ENCODE assay signal across 23 mouse cellular contexts in the genomic region with DNA sequence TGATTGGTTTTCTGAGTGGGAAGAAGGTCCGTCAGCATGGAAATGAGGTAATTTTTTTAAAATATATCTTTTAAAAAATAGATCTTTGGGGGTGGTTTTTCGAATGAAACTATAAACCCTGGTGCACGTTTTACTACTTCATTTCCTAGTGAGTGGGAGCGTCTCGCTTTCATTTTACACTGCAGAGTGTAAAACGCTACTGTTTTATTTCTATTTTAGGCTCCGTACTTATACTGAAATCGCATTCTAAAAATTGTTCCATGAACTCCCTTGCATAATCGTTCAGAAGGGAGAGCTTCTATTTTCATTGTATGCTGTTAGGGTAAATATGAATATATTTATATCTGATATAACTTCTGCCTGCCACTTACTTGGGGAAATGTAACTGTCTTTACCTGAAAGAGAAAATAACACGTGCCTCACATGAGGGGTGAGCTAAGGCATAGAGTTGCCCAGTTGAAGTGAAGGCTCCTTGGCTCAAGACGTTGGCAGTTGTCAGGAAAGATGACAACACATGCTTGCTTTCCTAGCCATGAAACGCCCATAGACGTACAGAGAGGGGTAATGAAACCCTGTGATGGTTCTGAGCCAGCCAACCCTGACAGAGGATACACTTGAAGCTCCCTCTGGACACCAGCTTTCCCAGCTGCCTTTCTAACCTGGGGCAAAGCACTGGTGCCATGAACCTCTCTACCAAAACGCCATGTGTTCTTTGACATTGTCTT. TPM values are rescaled to one million over a fixed set of nuclear protein-coding genes. Genes with fewer than 3 reads are reported as not detected.
"Had no signal": no experiment of that assay in that cellular context is flagged by ENCODE, and none has a peak within 500 bp of the region (broad histone marks: within the 10 kb centered on the region; RNA-seq: fewer than 3 reads in every experiment).

No protein-coding gene starts in this region.

- H3K4me1 ChIP-seq: limb, embryonic 12.5 days; liver, embryonic 13.5 days; lung, embryonic 15.5 days; midbrain, embryonic 12.5 days; neural tube, embryonic 12.5 days had no signal

- H3K4me3 ChIP-seq: limb, embryonic 12.5 days; liver, embryonic 13.5 days; lung, embryonic 15.5 days; midbrain, embryonic 12.5 days; myocyte; neural tube, embryonic 12.5 days had no signal

- ATAC-seq: liver, postnatal 0 days had no signal

- DNase-seq: kidney, adult 9 months; kidney, postnatal 36 days; layer of hippocampus, adult 9-11 months; layer of hippocampus, postnatal 36 days; liver; liver, embryonic 13.5 days; liver, postnatal 0 days; lung, postnatal 14 days; right cerebral cortex, postnatal 4 days had no signal

- H3K27ac ChIP-seq: kidney, postnatal 0 days; limb, embryonic 12.5 days; liver, embryonic 13.5 days; lung, embryonic 15.5 days; macrophage; midbrain, embryonic 12.5 days; neural tube, embryonic 12.5 days had no signal

- H3K9me3 ChIP-seq: limb, embryonic 12.5 days; liver, embryonic 13.5 days; lung, embryonic 15.5 days; midbrain, embryonic 12.5 days; neural tube, embryonic 12.5 days had no signal

- H3K36me3 ChIP-seq: limb, embryonic 12.5 days; liver, embryonic 13.5 days; lung, embryonic 15.5 days; midbrain, embryonic 12.5 days; neural tube, embryonic 12.5 days had no signal

- H3K27me3 ChIP-seq: limb, embryonic 12.5 days; liver, embryonic 13.5 days; lung, embryonic 15.5 days; midbrain, embryonic 12.5 days; neural tube, embryonic 12.5 days had no signal

RNA-seq across cellular contexts. Expression of gene Gja10, which starts 57.6 kb away (rescaled TPM):
- total RNA-seq: layer of hippocampus, adult 18-20 months; layer of hippocampus, postnatal 36 days; left cerebral cortex, adult 8-10 months; left cerebral cortex, postnatal 25 days; megakaryocyte-erythroid progenitor cell, adult 5-6 weeks; midbrain, postnatal 0 days; neutrophil, adult 5-6 weeks had no signal
- polyA plus RNA-seq: kidney, postnatal 0 days; liver, embryonic 13.5 days; lung, embryonic 15.5 days; macrophage; midbrain, embryonic 12.5 days; midbrain, postnatal 0 days; myocyte; stomach, embryonic 16.5 days had no signal
